Mouse (Mus musculus): ENCODE data around the gene Nynrin. TPM values are rescaled to one million over a fixed set of nuclear protein-coding genes. Genes with fewer than 3 reads are reported as not detected.

The Nynrin gene
- 1.2 and 1.3 TPM in 2 replicates for polyA plus RNA-seq (2012; rRNA removed)

GRCm38 (mm10) chr14:55853621-55854285 is at the start of gene Nynrin:
Nynrin (plus strand) TSS chr14:55854010.

GRCm38 (mm10) chr14:55822991-55823762 is 30.6 kb upstream of the Nynrin start, which contains the start of gene Nfatc4:
Nfatc4 (plus strand) TSS chr14:55823144.

GRCm38 (mm10) chr14:55884166-55884565 is 30.4 kb downstream of the Nynrin start, which contains the start of gene Cbln3:
Cbln3 (minus strand) TSS chr14:55884392.

GRCm38 (mm10) chr14:55884713-55885113 is 30.9 kb downstream of the Nynrin start, which contains the start of gene Khnyn:
Khnyn (plus strand) TSS chr14:55884947.

GRCm38 (mm10) chr14:55899701-55900413 is 46.0 kb downstream of the Nynrin start, which contains the start of gene Sdr39u1:
Sdr39u1 (minus strand) TSS chr14:55900293.

Other genes with a start within 250 kb of the Nynrin start
- 2.3 and 4.0 TPM in 2 replicates for gene Rec8, start 236.0 kb upstream of the Nynrin start, polyA plus RNA-seq (2012; rRNA removed)
- 21.5 and 30.6 TPM in 2 replicates for gene Ipo4, start 218.1 kb upstream of the Nynrin start, polyA plus RNA-seq (2012; rRNA removed)
- 1.5 TPM in 2 replicates for gene Gm49378, start 216.1 kb upstream of the Nynrin start, polyA plus RNA-seq (2012; rRNA removed)
- gene Tm9sf1, start 210.2 kb upstream of the Nynrin start, polyA plus RNA-seq (2012; rRNA removed): 27.6 and 31.3 TPM in 2 replicates
- gene Tssk4, start 203.8 kb upstream of the Nynrin start, polyA plus RNA-seq (2012; rRNA removed): 0.37 and 0.43 TPM in 2 replicates
- 12.1 and 12.3 TPM in 2 replicates for gene Mdp1, start 193.5 kb upstream of the Nynrin start, polyA plus RNA-seq (2012; rRNA removed)
- 13.9 and 15.5 TPM in 2 replicates for gene Gmpr2, start 182.1 kb upstream of the Nynrin start, polyA plus RNA-seq (2012; rRNA removed)
- gene Nedd8, start 181.9 kb upstream of the Nynrin start, polyA plus RNA-seq (2012; rRNA removed): 132 and 150 TPM in 2 replicates
- 10.4 and 12.1 TPM in 2 replicates for gene Tinf2, start 172.2 kb upstream of the Nynrin start, polyA plus RNA-seq (2012; rRNA removed)
- gene Tgm1, start 140.1 kb upstream of the Nynrin start, polyA plus RNA-seq (2012; rRNA removed): 9.0 and 11.1 TPM in 2 replicates
- 22.7 and 23.3 TPM in 2 replicates for gene Rabggta, start 131.7 kb upstream of the Nynrin start, polyA plus RNA-seq (2012; rRNA removed)
- 48.3 and 54.5 TPM in 2 replicates for gene Dhrs1, start 108.3 kb upstream of the Nynrin start, polyA plus RNA-seq (2012; rRNA removed)
- gene Nop9, start 108.3 kb upstream of the Nynrin start, polyA plus RNA-seq (2012; rRNA removed): 10.4 and 10.6 TPM in 2 replicates
- 155 and 165 TPM in 2 replicates for gene Cideb, start 95.6 kb upstream of the Nynrin start, polyA plus RNA-seq (2012; rRNA removed)
- gene Ltb4r2, start 92.6 kb upstream of the Nynrin start, polyA plus RNA-seq (2012; rRNA removed): 0.85 and 1.1 TPM in 2 replicates
- gene Ltb4r1, start 88.0 kb upstream of the Nynrin start, polyA plus RNA-seq (2012; rRNA removed): 10.9 and 15.1 TPM in 2 replicates
- 1.8 and 2.3 TPM in 2 replicates for gene Adcy4, start 69.9 kb upstream of the Nynrin start, polyA plus RNA-seq (2012; rRNA removed)
- 8.7 and 9.9 TPM in 2 replicates for gene Ripk3, start 65.1 kb upstream of the Nynrin start, polyA plus RNA-seq (2012; rRNA removed)
- gene Nfatc4, start 30.9 kb upstream of the Nynrin start, polyA plus RNA-seq (2012; rRNA removed): 0.96 and 1.2 TPM in 2 replicates
- gene Cbln3, start 30.4 kb downstream of the Nynrin start, polyA plus RNA-seq (2012; rRNA removed): 0.25 and 0.39 TPM in 2 replicates
- 12.7 and 14.5 TPM in 2 replicates for gene Khnyn, start 30.9 kb downstream of the Nynrin start, polyA plus RNA-seq (2012; rRNA removed)
- 14.9 and 16.8 TPM in 2 replicates for gene Sdr39u1, start 46.3 kb downstream of the Nynrin start, polyA plus RNA-seq (2012; rRNA removed)
- gene Cma1, start 90.7 kb downstream of the Nynrin start, polyA plus RNA-seq (2012; rRNA removed): 0.65 and 0.70 TPM in 2 replicates
- not detected in 2 replicates for gene Cma2, start 97.0 kb downstream of the Nynrin start, polyA plus RNA-seq (2012; rRNA removed)
- gene Mcpt1, start 164.0 kb downstream of the Nynrin start, polyA plus RNA-seq (2012; rRNA removed): 0.02 and 0.08 TPM in 2 replicates
- gene Mcpt9, start 176.5 kb downstream of the Nynrin start, polyA plus RNA-seq (2012; rRNA removed): not detected in 2 replicates
- gene Mcpt2, start 188.0 kb downstream of the Nynrin start, polyA plus RNA-seq (2012; rRNA removed): 0.16 and 0.21 TPM in 2 replicates
- 0.03 and 0.10 TPM in 2 replicates for gene Mcpt4, start 208.3 kb downstream of the Nynrin start, polyA plus RNA-seq (2012; rRNA removed)
- gene Mcpt8, start 231.3 kb downstream of the Nynrin start, polyA plus RNA-seq (2012; rRNA removed): 1.8 and 2.4 TPM in 2 replicates
- gene Ctsg, start 248.6 kb downstream of the Nynrin start, polyA plus RNA-seq (2012; rRNA removed): 47.4 and 61.1 TPM in 2 replicates